ENCODE assay signal across 18 mouse cellular contexts in the genomic region with DNA sequence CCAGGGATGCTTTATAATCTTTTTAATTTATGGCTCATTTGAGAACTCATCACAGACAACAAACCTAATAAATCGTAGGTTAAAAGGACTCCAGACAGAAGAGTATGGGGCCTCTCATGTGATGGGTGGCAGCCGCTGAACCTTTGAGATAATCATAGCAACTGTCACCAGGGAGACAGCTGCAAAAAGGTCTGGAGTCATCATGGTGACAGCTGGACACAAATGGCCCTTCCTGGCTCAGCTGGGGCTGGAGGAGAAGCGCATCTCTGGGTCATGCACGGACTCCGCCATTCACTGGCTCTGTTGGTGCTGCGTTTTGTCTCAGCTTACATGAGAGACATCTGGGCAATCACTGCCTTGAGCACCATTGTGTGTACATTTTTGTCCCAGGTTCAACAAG. TPM values are rescaled to one million over a fixed set of nuclear protein-coding genes. Genes with fewer than 3 reads are reported as not detected.
DNase-seq lines count a peak whose midpoint lies in the region; ATAC-seq and TF ChIP-seq lines count a peak whose summit lies in the region.
"Had no signal": no experiment of that assay in that cellular context is flagged by ENCODE, and none has a peak within 500 bp of the region (broad histone marks: within the 10 kb centered on the region; RNA-seq: fewer than 3 reads in every experiment).

No protein-coding gene starts in this region.

- no peaks in the 10 kb centered on the region for H3K4me1 ChIP-seq in forebrain, postnatal 0 days (ENCODE audit: insufficient read depth)
- H3K4me1 ChIP-seq in forebrain, embryonic 15.5 days: peaks cover 3% of the 10 kb centered on the region; the same call in 1 of the 2 replicates
- H3K4me1 ChIP-seq in embryonic facial prominence, embryonic 14.5 days (ENCODE audit: control insufficient read depth, insufficient read depth, low read length): no peaks in the 10 kb centered on the region
- H3K4me1 ChIP-seq in midbrain, embryonic 15.5 days: no peaks in the 10 kb centered on the region
- H3K4me1 ChIP-seq: liver, embryonic 13.5 days had no signal

- no peak overlapping the region for H3K4me2 ChIP-seq in forebrain, postnatal 0 days (ENCODE audit: low read depth)
- no peak overlapping the region for H3K4me2 ChIP-seq in forebrain, embryonic 15.5 days (replicated peaks)
- H3K4me2 ChIP-seq in embryonic facial prominence, embryonic 14.5 days (ENCODE audit: low read depth, low read length): no peak overlapping the region
- H3K4me2 ChIP-seq in midbrain, embryonic 15.5 days: no peak overlapping the region
- H3K4me2 ChIP-seq: liver, embryonic 13.5 days had no signal

- no peak for DNase-seq in forebrain, postnatal 0 days
- DNase-seq in kidney, postnatal 14 days: peak; percentile 32
- no peak for DNase-seq in kidney, adult 11 months
- DNase-seq in embryonic facial prominence, embryonic 14.5 days (ENCODE audit: low spot score): peak; percentile 29
- DNase-seq in left cerebral cortex, postnatal 25 days (ENCODE audit: low spot score in 2 of 2): no peak
- DNase-seq in cerebellum, adult 11-12 months: no peak
- DNase-seq: B cell, adult 2 months; cerebellum, postnatal 36 days; liver, embryonic 13.5 days had no signal

- H3K27me3 ChIP-seq in forebrain, postnatal 0 days (ENCODE audit: insufficient read depth, low read length): no peaks in the 10 kb centered on the region
- no peaks in the 10 kb centered on the region for H3K27me3 ChIP-seq in forebrain, embryonic 15.5 days
- no peaks in the 10 kb centered on the region for H3K27me3 ChIP-seq in embryonic facial prominence, embryonic 14.5 days (replicated peaks; ENCODE audit: control insufficient read depth, insufficient read depth, low read length)
- H3K27me3 ChIP-seq in midbrain, embryonic 15.5 days (replicated peaks): no peaks in the 10 kb centered on the region
- H3K27me3 ChIP-seq: liver, embryonic 13.5 days; Patski had no signal

- no peaks in the 10 kb centered on the region for H3K9me3 ChIP-seq in forebrain, postnatal 0 days (ENCODE audit: low read length)
- H3K9me3 ChIP-seq in forebrain, embryonic 15.5 days: no peaks in the 10 kb centered on the region
- H3K9me3 ChIP-seq in embryonic facial prominence, embryonic 14.5 days (ENCODE audit: control insufficient read depth, low read length): no peaks in the 10 kb centered on the region
- H3K9me3 ChIP-seq in midbrain, embryonic 15.5 days: no peaks in the 10 kb centered on the region
- H3K9me3 ChIP-seq: liver, embryonic 13.5 days had no signal

- TF ChIP-seq CTCF in forebrain, postnatal 0 days (IDR thresholded peaks at IDR 0.05; ENCODE audit: low read depth): no peak

- intact Hi-C loops in left cerebral cortex, postnatal 25 days (cut with DNase I): no loop called here

- H3K9ac ChIP-seq in forebrain, postnatal 0 days: no peak overlapping the region
- no peak overlapping the region for H3K9ac ChIP-seq in forebrain, embryonic 15.5 days (replicated peaks)
- no peak overlapping the region for H3K9ac ChIP-seq in embryonic facial prominence, embryonic 14.5 days (ENCODE audit: low read depth, low read length)
- H3K9ac ChIP-seq in midbrain, embryonic 15.5 days: no peak overlapping the region
- H3K9ac ChIP-seq: liver, embryonic 13.5 days had no signal

- peak; percentile 25; the same call in 1 of the 2 replicates for ATAC-seq in forebrain, postnatal 0 days
- no peak for ATAC-seq in forebrain, embryonic 15.5 days (replicated peaks)
- peak; percentile 30; the same call in 1 of the 2 replicates for ATAC-seq in embryonic facial prominence, embryonic 14.5 days (ENCODE audit: low read depth)
- ATAC-seq in midbrain, embryonic 15.5 days (replicated peaks): peak; percentile 48; the same call in 1 of the 2 replicates
- ATAC-seq: Patski had no signal

- H3K4me3 ChIP-seq in forebrain, postnatal 0 days (ENCODE audit: low read depth, low read length): no peak overlapping the region
- no peak overlapping the region for H3K4me3 ChIP-seq in forebrain, embryonic 15.5 days
- no peak overlapping the region for H3K4me3 ChIP-seq in embryonic facial prominence, embryonic 14.5 days (ENCODE audit: low read depth, low read length)
- H3K4me3 ChIP-seq in midbrain, embryonic 15.5 days: no peak overlapping the region
- H3K4me3 ChIP-seq: liver, embryonic 13.5 days had no signal

- H3K36me3 ChIP-seq in forebrain, postnatal 0 days (ENCODE audit: insufficient read depth): no peaks in the 10 kb centered on the region
- H3K36me3 ChIP-seq in forebrain, embryonic 15.5 days: no peaks in the 10 kb centered on the region
- H3K36me3 ChIP-seq in embryonic facial prominence, embryonic 14.5 days (ENCODE audit: control insufficient read depth, insufficient read depth, low read length): no peaks in the 10 kb centered on the region
- H3K36me3 ChIP-seq in midbrain, embryonic 15.5 days (replicated peaks): no peaks in the 10 kb centered on the region
- H3K36me3 ChIP-seq: liver, embryonic 13.5 days had no signal

- WGBS in forebrain, postnatal 0 days: 73% methylated on average over 6 of the region's 6 CpGs
- 74% methylated on average over 6 of the region's 6 CpGs for WGBS in forebrain, embryonic 15.5 days
- 75% methylated on average over 6 of the region's 6 CpGs for WGBS in embryonic facial prominence, embryonic 14.5 days
- WGBS in midbrain, embryonic 15.5 days: 59% methylated on average over 6 of the region's 6 CpGs

- no peak overlapping the region for H3K27ac ChIP-seq in forebrain, postnatal 0 days (ENCODE audit: low read depth, low read length)
- no peak overlapping the region for H3K27ac ChIP-seq in forebrain, embryonic 15.5 days (replicated peaks)
- no peak overlapping the region for H3K27ac ChIP-seq in embryonic facial prominence, embryonic 14.5 days (replicated peaks; ENCODE audit: low read depth, low read length)
- no peak overlapping the region for H3K27ac ChIP-seq in midbrain, embryonic 15.5 days
- H3K27ac ChIP-seq: liver, embryonic 13.5 days had no signal

RNA-seq across cellular contexts. Expression of a gene that starts 12.5 kb away (rescaled TPM):
- not detected in 2 replicates for total RNA-seq in forebrain, postnatal 0 days (2014; rRNA removed)
- polyA plus RNA-seq in forebrain, postnatal 0 days (2015; fragmentation: Nextera tagmentation; extraction: Ambion mirVana): not detected in 2 replicates
- not detected in 2 replicates for polyA plus RNA-seq in forebrain, embryonic 15.5 days (2015; fragmentation: Nextera tagmentation; extraction: Ambion mirVana)
- not detected in 2 replicates for polyA plus RNA-seq in embryonic facial prominence, embryonic 14.5 days (2014; fragmentation: Nextera tagmentation; extraction: Ambion mirVana)
- not detected in 2 replicates for polyA plus RNA-seq in midbrain, embryonic 15.5 days (2015; fragmentation: Nextera tagmentation; extraction: Ambion mirVana)
- under 1 TPM in 1 of 2 experiments, not detected in 1; 0.21 TPM for total RNA-seq in left cerebral cortex, postnatal 25 days (2021)
- total RNA-seq: granulocyte monocyte progenitor cell, adult 5-6 weeks; layer of hippocampus, adult 18-20 months; megakaryocyte, adult 5-6 weeks had no signal
- polyA plus RNA-seq: limb, embryonic 11.5 days; liver, embryonic 13.5 days; lung, embryonic 16.5 days; Patski; thymus, postnatal 0 days had no signal

Comparison
In these comparisons a context has a peak if more than half of its experiments do, and no peak if none do; other contexts are left out.
1. DNase-seq: peak in kidney, postnatal 14 days (single experiment) and embryonic facial prominence, embryonic 14.5 days (single experiment); none in forebrain, postnatal 0 days (single experiment), kidney, adult 11 months (single experiment), left cerebral cortex, postnatal 25 days (0 of 2) and cerebellum, adult 11-12 months (single experiment).